Mouse (Mus musculus) E14TG2a.4 (cell line): ENCODE results near the gene Parp2.

Experiments
- CTCF ChIP-seq: conservative IDR thresholded peaks from 2 replicates; pipeline ENCODE4 v1.5.1; 2014; ENCODE audit warnings: low read length
- NANOG ChIP-seq: IDR thresholded peaks from 2 replicates; pipeline ENCODE4 v1.6.1; 2014; ENCODE audit warnings: borderline replicate concordance, low read length, mixed read lengths

DNA sequence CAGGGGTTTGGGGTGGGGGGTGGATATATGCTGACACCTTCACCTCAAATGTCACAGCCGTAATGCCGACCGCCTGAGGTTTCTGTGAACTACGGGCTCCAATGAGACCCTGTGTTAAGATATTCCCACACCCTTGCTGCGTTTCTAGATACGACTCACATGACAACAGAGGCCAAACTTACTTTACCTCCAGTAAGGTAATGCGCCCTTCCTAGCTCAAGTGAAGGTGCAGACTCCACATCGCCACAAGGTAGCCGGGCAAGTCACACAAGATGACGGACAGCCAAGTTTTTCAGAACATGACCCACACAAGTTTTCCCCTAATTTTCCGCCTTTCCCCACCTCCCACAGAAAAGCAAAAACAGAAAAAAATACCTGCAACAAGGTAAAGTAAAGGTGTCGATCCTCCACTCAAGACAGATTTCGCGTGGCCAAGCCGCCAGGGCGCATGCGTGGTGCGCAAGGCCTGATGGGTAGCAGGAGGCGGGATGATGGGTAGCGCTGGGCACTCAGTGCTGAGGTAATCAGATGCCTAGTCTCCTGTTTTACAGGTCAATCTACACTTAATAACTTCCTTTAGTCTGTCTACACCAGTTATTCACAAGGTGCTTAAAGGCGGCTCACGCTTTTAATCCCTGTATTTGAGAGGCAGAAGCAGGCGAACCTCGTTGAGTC lies 12.2 kb upstream of the Parp2 start:
- no peak for TF ChIP-seq NANOG
- TF ChIP-seq CTCF = no peak
